Mouse (Mus musculus) megakaryocyte progenitor cell, adult 5-6 weeks (primary cell): ENCODE measurements at regions not wholly inside any gene's neighbourhood (a gene's known extent, or its start where the extent isn't known, plus 50 kb on each side); places are given as distances from the start of the nearest gene placed in this dataset.

Source experiments
- ATAC-seq: replicated peaks from 2 replicates; pipeline ENCODE4 v1.8.0; 2016; ENCODE audit warnings: mild to moderate bottlenecking, moderate TSS enrichment, inconsistent platforms; ENCODE audit not compliant: poor library complexity

- ATAC-seq = no peak
These were observed 118.4 kb downstream of the Barx2 start for GRCm38 (mm10) chr9:31794911-31795310.

GRCm38 (mm10) chr9:31775956-31776355 is 137.3 kb downstream of the Barx2 start:
- no peak for ATAC-seq

GRCm38 (mm10) chr9:31765401-31765800 is 147.9 kb downstream of the Barx2 start:
- no peak for ATAC-seq

GRCm38 (mm10) chr9:31757894-31758561 is 155.2 kb downstream of the Barx2 start:
- ATAC-seq = no peak

GRCm38 (mm10) chr9:31730443-31730842 is 182.8 kb downstream of the Barx2 start:
- ATAC-seq = no peak

- no peak for ATAC-seq
These were observed 194.0 kb downstream of the Barx2 start for GRCm38 (mm10) chr9:31719309-31719708.

GRCm38 (mm10) chr9:31710022-31710421 is 203.2 kb downstream of the Barx2 start:
- no peak for ATAC-seq

GRCm38 (mm10) chr9:31706688-31707087 is 206.6 kb downstream of the Barx2 start:
- ATAC-seq = no peak

- ATAC-seq = no peak
These were observed 222.3 kb downstream of the Barx2 start for GRCm38 (mm10) chr9:31690921-31691475.

GRCm38 (mm10) chr9:31688398-31688705 is 224.1 kb upstream of the Tmem45b start:
- ATAC-seq = no peak

- no peak for ATAC-seq
These were observed 223.6 kb upstream of the Tmem45b start for GRCm38 (mm10) chr9:31687686-31688397.

- ATAC-seq = no peak
These were observed 222.2 kb upstream of the Tmem45b start for GRCm38 (mm10) chr9:31686466-31686865.

- ATAC-seq = no peak
These were observed 220.5 kb upstream of the Tmem45b start for GRCm38 (mm10) chr9:31684812-31685188.

GRCm38 (mm10) chr9:31684099-31684811 is 220.0 kb upstream of the Tmem45b start:
- ATAC-seq = no peak

GRCm38 (mm10) chr9:31683302-31684081 is 219.2 kb upstream of the Tmem45b start:
- no peak for ATAC-seq

GRCm38 (mm10) chr9:31682893-31683292 is 218.6 kb upstream of the Tmem45b start:
- no peak for ATAC-seq

GRCm38 (mm10) chr9:31677150-31677549 is 212.9 kb upstream of the Tmem45b start:
- ATAC-seq = no peak

GRCm38 (mm10) chr9:31659026-31659425 is 194.8 kb upstream of the Tmem45b start:
- ATAC-seq = no peak

GRCm38 (mm10) chr9:31657612-31658011 is 193.3 kb upstream of the Tmem45b start:
- ATAC-seq = no peak

GRCm38 (mm10) chr9:31656676-31657075 is 192.4 kb upstream of the Tmem45b start:
- ATAC-seq = no peak

GRCm38 (mm10) chr9:31654747-31655146 is 190.5 kb upstream of the Tmem45b start:
- no peak for ATAC-seq
